50 mouse cellular contexts compared by ENCODE assay signal in genomic region chr11:6688888-6689287, GRCm38 (mm10). TPM values are rescaled to one million over a fixed set of nuclear protein-coding genes. Genes with fewer than 3 reads are reported as not detected.
"Had no signal": no experiment of that assay in that cellular context is flagged by ENCODE, and none has a peak within 500 bp of the region (broad histone marks: within the 10 kb centered on the region; RNA-seq: fewer than 3 reads in every experiment).

No protein-coding gene starts in this region.

- ATAC-seq: hindbrain, postnatal 0 days; inflammation-experienced regulatory T-cells, adult 6 months; intestine, embryonic 15.5 days; intestine, embryonic 16.5 days; intestine, postnatal 0 days had no signal

- H3K27ac ChIP-seq: heart, embryonic 10.5 days; heart, embryonic 13.5 days; heart, embryonic 15.5 days; hindbrain, embryonic 10.5 days; hindbrain, embryonic 12.5 days; hindbrain, embryonic 13.5 days; hindbrain, embryonic 15.5 days; hindbrain, postnatal 0 days; intestine, embryonic 15.5 days; kidney, embryonic 15.5 days; kidney, postnatal 0 days; layer of hippocampus, adult 2 months had no signal

- H3K4me1 ChIP-seq: heart, embryonic 10.5 days; heart, embryonic 12.5 days; heart, embryonic 13.5 days; heart, embryonic 15.5 days; hindbrain, embryonic 10.5 days; hindbrain, embryonic 12.5 days; hindbrain, embryonic 13.5 days; hindbrain, embryonic 15.5 days; intestine, embryonic 15.5 days; kidney, embryonic 15.5 days had no signal

- H3K36me3 ChIP-seq: heart, embryonic 10.5 days; heart, embryonic 12.5 days; heart, embryonic 13.5 days; heart, embryonic 15.5 days; hindbrain, embryonic 10.5 days; hindbrain, embryonic 12.5 days; hindbrain, embryonic 13.5 days; hindbrain, embryonic 15.5 days; intestine, embryonic 15.5 days; kidney, embryonic 15.5 days had no signal

- H3K4me2 ChIP-seq: heart, embryonic 11.5 days; heart, embryonic 12.5 days; heart, embryonic 13.5 days; heart, embryonic 15.5 days; hindbrain, embryonic 12.5 days; hindbrain, embryonic 13.5 days; hindbrain, embryonic 15.5 days; intestine, embryonic 15.5 days; kidney, embryonic 15.5 days had no signal

- H3K4me3 ChIP-seq: heart, embryonic 10.5 days; heart, embryonic 12.5 days; heart, embryonic 13.5 days; heart, embryonic 15.5 days; hindbrain, embryonic 10.5 days; hindbrain, embryonic 12.5 days; hindbrain, embryonic 13.5 days; hindbrain, embryonic 15.5 days; intestine, embryonic 15.5 days; kidney, embryonic 15.5 days; layer of hippocampus, adult 2 months had no signal

- H3K9me3 ChIP-seq: heart, embryonic 10.5 days; heart, embryonic 12.5 days; heart, embryonic 13.5 days; heart, embryonic 15.5 days; hindbrain, embryonic 10.5 days; hindbrain, embryonic 12.5 days; hindbrain, embryonic 13.5 days; hindbrain, embryonic 15.5 days; intestine, embryonic 15.5 days; kidney, embryonic 15.5 days had no signal

- H3K27me3 ChIP-seq: heart, embryonic 12.5 days; heart, embryonic 13.5 days; heart, embryonic 15.5 days; hindbrain, embryonic 12.5 days; hindbrain, embryonic 13.5 days; hindbrain, embryonic 15.5 days; intestine, embryonic 15.5 days; kidney, embryonic 15.5 days had no signal

- H3K9ac ChIP-seq: heart, embryonic 12.5 days; heart, embryonic 13.5 days; heart, embryonic 15.5 days; hindbrain, embryonic 12.5 days; hindbrain, embryonic 13.5 days; hindbrain, embryonic 15.5 days; intestine, embryonic 15.5 days; kidney, embryonic 15.5 days had no signal

- DNase-seq: heart, postnatal 10 days; heart, postnatal 14 days; heart, postnatal 36 days; heart, postnatal 4 days; kidney, adult 11 months; kidney, adult 18-20 months; kidney, adult 2 months; kidney, adult 8-10 months; kidney, adult 9 months; kidney, postnatal 10 days; kidney, postnatal 14 days; kidney, postnatal 25 days; kidney, postnatal 36 days; kidney, postnatal 4 days; layer of hippocampus, adult 9-11 months; layer of hippocampus, postnatal 36 days had no signal

RNA-seq across cellular contexts. Expression of gene Ramp3, which starts 30.6 kb away (rescaled TPM):
- total RNA-seq: hematopoietic stem cell, adult 5-6 weeks had no signal

RNA-seq across cellular contexts. Expression of gene Wap, which starts 50.5 kb away (rescaled TPM):
- total RNA-seq: heart, adult 8-10 months; heart, postnatal 10 days; heart, postnatal 14 days; heart, postnatal 25 days; heart, postnatal 36 days; heart, postnatal 4 days; hematopoietic stem cell, adult 5-6 weeks; hindbrain, postnatal 0 days; layer of hippocampus, adult 18-20 months; layer of hippocampus, adult 2 months; layer of hippocampus, adult 8-10 months; layer of hippocampus, postnatal 10 days; layer of hippocampus, postnatal 14 days; layer of hippocampus, postnatal 25 days; layer of hippocampus, postnatal 36 days; left cerebral cortex, adult 18-20 months had no signal
- polyA plus RNA-seq: heart, embryonic 10.5 days; heart, embryonic 11.5 days; heart, embryonic 12.5 days; heart, embryonic 13.5 days; heart, embryonic 14.5 days; heart, embryonic 15.5 days; heart, embryonic 16.5 days; heart, postnatal 0 days; hindbrain, embryonic 10.5 days; hindbrain, embryonic 11.5 days; hindbrain, embryonic 12.5 days; hindbrain, embryonic 13.5 days; hindbrain, embryonic 15.5 days; hindbrain, postnatal 0 days; inflammation-experienced regulatory T-cells, adult 6 months; intestine, embryonic 14.5 days; intestine, embryonic 15.5 days; intestine, embryonic 16.5 days; kidney, adult 2 months; kidney, embryonic 14.5 days; kidney, embryonic 15.5 days; kidney, embryonic 16.5 days; kidney, postnatal 0 days; large intestine, adult 2 months had no signal
